Mouse (Mus musculus) right cerebral cortex, postnatal 4 days (tissue): Measurements from ENCODE around the gene Cdk2.

Experiments
- DNase-seq: peaks from one replicate; pipeline ENCODE4 v3.0.0-alpha.2; 2022

Cdk2 gene

DNA sequence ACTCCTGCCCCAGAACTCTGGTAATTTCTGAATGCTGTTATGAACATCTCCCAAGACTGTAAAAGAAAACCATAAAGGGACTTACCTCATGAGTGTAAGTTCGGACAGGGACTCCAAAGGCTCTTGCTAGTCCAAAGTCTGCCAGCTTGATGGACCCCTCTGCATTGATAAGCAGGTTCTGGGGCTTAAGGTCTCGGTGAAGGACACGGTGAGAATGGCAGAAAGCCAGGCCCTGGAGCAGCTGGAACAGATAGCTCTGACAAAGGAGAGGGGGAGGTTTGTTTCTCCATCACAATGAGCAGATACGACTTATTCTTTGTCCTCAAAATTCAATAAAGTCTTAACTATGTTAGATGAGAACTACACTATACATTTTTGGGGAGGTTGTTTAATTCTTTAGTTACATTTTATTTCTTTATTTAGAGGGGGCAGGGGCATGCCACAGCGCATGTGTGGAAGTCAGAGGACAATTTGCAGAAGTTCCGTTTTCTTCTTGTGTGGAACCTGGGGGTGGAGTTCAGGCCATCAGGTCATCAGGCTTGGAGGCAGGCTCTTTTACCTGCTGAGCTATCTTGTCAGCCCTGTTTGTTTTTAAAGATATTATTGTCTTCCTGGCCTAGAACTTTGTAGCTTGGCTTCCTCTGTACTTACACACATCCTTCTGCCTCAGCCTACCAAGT is 2.4 kb downstream of the Cdk2 start:
- no peak for DNase-seq

- no peak for DNase-seq
Observed at GRCm38 (mm10) chr10:128700712-128701111, 4.1 kb downstream of the Cdk2 start.

DNA sequence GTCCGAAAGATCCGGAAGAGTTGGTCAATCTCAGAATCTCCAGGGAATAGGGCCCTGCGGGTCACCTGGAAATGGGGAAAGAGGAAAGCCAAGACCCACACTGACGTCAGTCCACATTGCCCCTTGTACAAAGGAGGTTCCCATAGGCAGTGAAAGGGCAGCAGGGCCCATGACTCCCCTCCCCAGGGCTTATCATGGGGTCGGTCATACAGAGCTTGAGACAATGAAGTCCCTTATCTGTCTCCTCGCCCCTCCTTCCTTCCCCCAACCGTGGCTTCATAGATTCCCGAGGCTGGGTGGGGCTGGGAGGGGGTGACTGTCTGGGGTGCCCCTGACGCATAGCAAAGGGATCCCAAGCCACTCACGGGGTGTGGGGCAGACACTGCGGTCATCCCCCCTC is 5.2 kb downstream of the Cdk2 start:
- no peak for DNase-seq

GRCm38 (mm10) chr10:128699006-128699405 is 5.8 kb downstream of the Cdk2 start:
- DNase-seq, result no peak

GRCm38 (mm10) chr10:128697072-128697725 is 7.6 kb downstream of the Cdk2 start:
- DNase-seq, result no peak

DNA sequence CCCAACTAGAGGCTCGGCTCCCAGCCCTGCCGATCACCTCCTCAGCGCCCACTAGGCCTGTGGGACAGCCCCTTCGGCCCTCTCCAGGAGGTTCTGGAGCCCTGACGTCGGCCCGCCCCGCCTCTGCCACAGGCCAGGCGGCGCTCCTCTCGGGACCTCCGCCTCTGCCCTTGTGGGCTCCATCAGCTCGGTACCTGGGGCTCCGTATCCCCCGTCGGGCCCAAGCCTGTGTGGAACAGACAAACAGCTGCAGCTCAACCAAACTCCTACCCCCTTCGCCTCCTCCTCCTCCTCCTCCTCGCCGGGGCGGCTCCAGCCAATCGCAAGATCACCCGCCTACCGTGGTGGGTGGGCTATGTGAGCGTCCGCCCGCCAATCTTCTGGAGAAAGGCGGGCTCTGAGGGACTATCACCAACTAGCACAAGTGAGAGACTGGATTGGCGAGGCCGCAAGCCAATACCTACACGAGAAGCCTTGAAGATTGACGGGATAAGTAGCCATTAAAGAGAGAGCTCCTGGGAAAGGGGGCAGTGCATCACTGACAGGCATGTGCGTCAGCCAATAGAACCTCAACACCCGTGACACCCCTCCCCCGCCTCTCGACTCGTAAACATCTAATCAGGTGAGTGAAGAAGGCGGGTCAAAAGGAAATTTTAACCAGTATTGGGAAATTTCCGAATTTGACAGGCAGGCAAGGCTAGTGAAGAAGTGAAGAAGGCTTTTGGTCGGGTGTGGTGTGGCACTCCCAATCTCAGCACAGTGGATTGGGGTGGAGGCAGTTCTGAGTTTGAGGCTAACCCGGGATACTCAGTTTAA is 8.6 kb downstream of the Cdk2 start, which contains the start of gene Rab5b:
Rab5b (minus strand) TSS at position 273 of the 816 bp plus-strand sequence.
- peak; percentile 95 for DNase-seq

GRCm38 (mm10) chr10:128695411-128695991 is 9.3 kb downstream of the Cdk2 start:
- no peak for DNase-seq

- no peak for DNase-seq
Observed at GRCm38 (mm10) chr10:128674469-128675008, 30.3 kb downstream of the Cdk2 start.

DNA sequence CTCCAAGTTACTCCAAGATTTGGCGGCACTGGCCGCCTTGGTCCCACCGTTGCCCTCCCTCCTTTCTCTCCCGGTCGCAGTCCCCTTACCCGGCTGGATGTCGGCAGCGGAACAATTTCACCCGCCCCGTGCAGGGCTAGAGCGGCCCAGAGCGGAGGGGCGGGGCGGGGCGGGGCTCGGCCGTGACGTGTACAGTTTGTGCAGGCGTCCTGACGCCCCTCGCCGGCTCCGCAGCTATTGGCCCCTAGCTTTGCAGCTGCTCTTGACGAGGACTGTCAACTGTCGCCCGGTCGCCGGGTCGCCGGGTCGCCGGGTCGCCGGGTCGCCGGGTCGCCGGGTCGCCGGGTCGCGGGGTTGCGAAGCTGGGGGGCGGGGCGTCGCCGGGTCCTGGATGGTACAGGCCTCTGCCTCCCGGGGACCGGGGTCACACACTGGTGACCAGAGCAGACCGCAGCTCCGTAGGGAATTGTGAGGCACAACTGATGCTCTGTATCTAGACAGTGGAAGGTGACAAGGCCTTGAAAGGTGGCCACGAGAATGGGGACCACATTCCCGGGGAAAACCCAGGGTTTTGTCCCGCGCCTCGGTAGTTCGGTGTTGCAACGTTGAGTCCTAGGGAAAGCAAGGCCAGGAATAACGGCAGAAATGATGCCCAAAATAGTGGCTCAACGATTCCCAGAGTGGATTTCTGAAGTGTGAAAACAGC is 30.9 kb downstream of the Cdk2 start, which contains the start of gene Suox:
Suox (minus strand) TSS at position 311 of the 706 bp plus-strand sequence.
- peak; percentile 83 for DNase-seq

DNA sequence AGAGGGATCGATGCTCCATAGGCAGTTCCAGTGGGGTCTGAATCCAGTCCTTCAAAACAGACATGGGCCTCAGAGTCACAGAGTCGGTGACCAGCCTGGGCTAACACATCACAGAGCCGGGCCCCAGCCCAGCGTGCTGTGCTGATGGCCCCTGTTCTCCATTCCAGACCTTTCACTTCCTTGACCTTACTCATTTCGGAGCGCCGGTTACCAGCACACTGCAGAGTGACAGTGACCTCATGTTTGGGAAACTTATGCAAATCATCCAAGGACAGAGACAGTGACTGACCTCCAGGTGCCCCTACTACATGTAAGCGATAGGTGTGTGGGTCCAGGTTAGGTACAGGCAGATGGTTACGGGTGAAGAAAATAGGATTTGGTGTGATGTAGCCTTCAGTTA is 33.7 kb downstream of the Cdk2 start:
- DNase-seq, result no peak

GRCm38 (mm10) chr10:128668790-128669672 is 35.8 kb downstream of the Cdk2 start:
- peak; percentile 64 for DNase-seq

- no peak for DNase-seq
Observed at GRCm38 (mm10) chr10:128665806-128666205, 39.0 kb downstream of the Cdk2 start.

DNA sequence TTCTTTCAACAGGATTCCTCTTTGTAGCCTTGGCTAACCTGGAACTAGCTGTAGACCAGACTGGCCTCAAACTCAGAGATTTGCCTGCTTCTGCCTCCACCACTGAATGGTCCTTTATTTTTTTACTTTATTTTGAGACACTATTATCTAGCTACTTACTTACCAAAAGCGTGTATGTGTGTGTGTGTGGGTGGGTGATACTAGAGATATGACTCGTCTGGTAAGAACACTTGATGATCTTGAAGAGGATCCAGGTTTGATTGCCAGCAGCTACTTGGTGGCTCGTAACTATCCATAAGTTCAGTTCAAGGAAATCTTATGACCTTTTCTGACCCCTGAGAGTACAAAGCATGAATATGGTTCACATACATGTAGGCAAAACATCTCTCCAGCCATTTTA is 39.5 kb downstream of the Cdk2 start:
- DNase-seq, result no peak

DNA sequence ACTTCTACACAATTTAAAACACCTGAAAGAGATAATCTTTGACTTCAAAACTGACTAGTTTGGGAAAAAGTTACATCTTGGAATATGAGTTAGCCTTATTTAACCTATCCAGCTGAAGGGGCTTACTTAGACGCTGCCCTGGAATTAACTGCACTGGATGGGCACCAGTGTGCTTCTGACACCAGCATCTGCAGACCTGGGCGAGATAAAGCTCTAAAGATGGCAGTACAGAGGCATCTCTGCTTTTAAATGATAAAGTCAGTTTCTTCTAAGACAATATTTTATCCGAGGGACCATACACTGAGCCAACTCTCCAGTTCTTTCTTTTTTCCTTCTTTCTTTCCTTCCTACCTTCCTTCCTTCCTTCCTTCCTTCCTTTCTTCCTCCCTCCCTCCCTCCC is 40.0 kb downstream of the Cdk2 start:
- no peak for DNase-seq

- no peak for DNase-seq
Observed at GRCm38 (mm10) chr10:128663441-128664220, 41.2 kb downstream of the Cdk2 start.

DNA sequence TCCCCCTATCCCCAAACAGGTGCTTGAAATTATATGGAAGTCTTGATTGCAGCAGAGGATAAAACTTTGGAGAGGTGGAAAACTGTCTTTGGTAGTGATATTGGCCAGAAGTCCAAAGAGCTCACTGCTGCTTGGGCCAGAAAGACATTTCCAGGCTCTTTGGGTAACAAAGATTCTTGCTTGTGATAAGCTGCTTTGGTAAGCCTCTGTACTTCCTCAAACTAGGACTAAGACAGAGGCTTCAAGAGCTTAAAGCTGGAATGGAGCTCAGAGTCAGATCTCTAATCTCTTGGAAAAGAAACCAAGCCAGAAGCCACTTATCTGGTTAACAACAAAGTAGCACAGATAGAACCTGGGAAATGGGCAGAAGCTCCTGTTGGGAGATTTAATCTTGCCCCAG is 42.4 kb downstream of the Cdk2 start:
- DNase-seq, result no peak

DNA sequence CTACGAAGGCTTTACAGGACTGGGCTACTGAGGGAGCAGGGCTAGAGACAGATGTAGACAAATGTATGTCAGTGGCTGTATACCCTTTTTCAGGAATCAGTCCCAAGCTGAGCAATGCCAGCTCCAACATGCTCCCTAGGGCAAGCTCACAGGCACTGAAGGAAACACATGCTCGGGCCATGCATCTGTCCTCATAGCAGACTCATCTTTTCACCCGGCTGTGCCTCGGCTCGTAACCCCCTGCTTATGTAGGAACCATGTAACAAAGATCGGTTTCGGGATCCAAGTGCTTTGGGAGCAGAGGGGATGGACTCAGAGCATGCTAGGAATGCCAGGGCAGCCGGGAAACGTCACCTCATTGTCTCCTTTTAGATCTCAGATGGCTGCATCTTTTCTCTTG is 45.3 kb downstream of the Cdk2 start:
- no peak for DNase-seq

- DNase-seq, result no peak
Observed at GRCm38 (mm10) chr10:128657844-128658243, 47.0 kb downstream of the Cdk2 start.

- no peak for DNase-seq
Observed at GRCm38 (mm10) chr10:128656731-128657130, 48.1 kb downstream of the Cdk2 start.

- no peak for DNase-seq
Observed at GRCm38 (mm10) chr10:128655254-128655653, 49.6 kb downstream of the Cdk2 start.
